Mouse (Mus musculus): ENCODE data around the gene Fbxw27. TPM values are rescaled to one million over a fixed set of nuclear protein-coding genes. Genes with fewer than 3 reads are reported as not detected.
"Not testable (repeated sequence)": the region's sequence is repeated elsewhere in the genome, so short reads cannot be mapped to it uniquely, and the experiment has no call there.

Fbxw27 gene
- not detected in 2 replicates for polyA plus RNA-seq (2014; fragmentation: Nextera tagmentation; extraction: Ambion mirVana)

DNA sequence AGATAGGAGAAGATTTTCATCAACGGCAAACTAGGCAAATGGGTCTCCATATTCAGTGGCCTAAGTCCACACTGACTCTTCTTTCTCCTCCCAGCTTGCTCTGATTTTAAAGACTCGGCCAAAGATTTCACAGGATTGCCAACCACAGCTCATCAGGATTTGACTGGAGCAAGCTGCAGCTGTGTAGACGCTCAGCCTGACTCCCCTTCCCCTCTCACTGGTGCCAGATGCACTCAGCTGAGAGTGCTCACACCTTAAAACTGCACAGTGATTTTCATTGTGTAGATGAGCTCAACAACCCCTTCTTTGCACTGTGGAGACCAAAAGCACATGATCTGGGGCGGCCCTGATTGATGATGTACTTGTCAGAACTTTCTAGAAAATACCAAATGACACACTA lies at the start of gene Fbxw27:
Gene Fbxw27 (minus strand): TSS at position 101 of the 400 bp plus-strand sequence.
- not testable (repeated sequence) for ATAC-seq (ENCODE audit: insufficient number of reproducible peaks, insufficient read depth, low FRiP score, low read depth); H3K27ac ChIP-seq (ENCODE audit: low read length); H3K36me3 ChIP-seq (ENCODE audit: control insufficient read depth, insufficient read depth, low read length); H3K27me3 ChIP-seq (ENCODE audit: control insufficient read depth, insufficient read depth, low read length); H3K9ac ChIP-seq (replicated peaks; ENCODE audit: low read depth, low read length); H3K9me3 ChIP-seq (ENCODE audit: control insufficient read depth, low read depth, low read length); H3K4me2 ChIP-seq (replicated peaks; ENCODE audit: low read depth, low read length); H3K4me1 ChIP-seq (ENCODE audit: control insufficient read depth, insufficient read depth, low read length); H3K4me3 ChIP-seq (ENCODE audit: low read depth, low read length)
- 80% methylated on average over 4 of the region's 4 CpGs for WGBS

DNA sequence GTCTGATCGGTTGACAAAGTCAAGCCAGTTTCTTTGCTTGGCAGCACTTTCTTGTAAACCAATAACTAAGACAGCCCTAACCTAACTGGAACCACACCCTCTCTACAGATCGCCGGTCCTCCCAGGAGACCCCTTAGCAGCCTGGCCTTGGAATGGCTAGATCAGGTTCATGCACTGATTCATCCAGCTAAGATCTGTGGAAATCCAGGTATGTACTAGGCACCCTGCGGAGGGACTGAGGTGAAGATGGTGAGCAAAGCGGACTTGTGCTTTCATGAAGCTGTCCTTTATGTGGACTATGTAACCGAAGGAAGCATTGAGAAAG lies 42.6 kb upstream of the Fbxw27 start:
- WGBS, result 9% methylated on average over 6 of the region's 6 CpGs
- H3K27me3 ChIP-seq (ENCODE audit: control insufficient read depth, insufficient read depth, low read length), result no peaks in the 10 kb centered on the region
- ATAC-seq (ENCODE audit: insufficient number of reproducible peaks, insufficient read depth, low FRiP score, low read depth), result peak; percentile 56; the same call in 1 of the 2 replicates
- H3K9ac ChIP-seq (replicated peaks; ENCODE audit: low read depth, low read length), result peak overlapping the region; percentile 47; the same call in 1 of the 2 replicates
- H3K27ac ChIP-seq (ENCODE audit: low read length), result no peak overlapping the region
- peak overlapping the region; percentile 34 for H3K4me3 ChIP-seq (ENCODE audit: low read depth, low read length)
- peaks cover 7% of the 10 kb centered on the region; the same call in 1 of the 2 replicates for H3K4me1 ChIP-seq (ENCODE audit: control insufficient read depth, insufficient read depth, low read length)
- peak overlapping the region; percentile 82 for H3K4me2 ChIP-seq (replicated peaks; ENCODE audit: low read depth, low read length)
- no peaks in the 10 kb centered on the region for H3K9me3 ChIP-seq (ENCODE audit: control insufficient read depth, low read depth, low read length)
- no peaks in the 10 kb centered on the region; the same call in 1 of the 2 replicates for H3K36me3 ChIP-seq (ENCODE audit: control insufficient read depth, insufficient read depth, low read length)

DNA sequence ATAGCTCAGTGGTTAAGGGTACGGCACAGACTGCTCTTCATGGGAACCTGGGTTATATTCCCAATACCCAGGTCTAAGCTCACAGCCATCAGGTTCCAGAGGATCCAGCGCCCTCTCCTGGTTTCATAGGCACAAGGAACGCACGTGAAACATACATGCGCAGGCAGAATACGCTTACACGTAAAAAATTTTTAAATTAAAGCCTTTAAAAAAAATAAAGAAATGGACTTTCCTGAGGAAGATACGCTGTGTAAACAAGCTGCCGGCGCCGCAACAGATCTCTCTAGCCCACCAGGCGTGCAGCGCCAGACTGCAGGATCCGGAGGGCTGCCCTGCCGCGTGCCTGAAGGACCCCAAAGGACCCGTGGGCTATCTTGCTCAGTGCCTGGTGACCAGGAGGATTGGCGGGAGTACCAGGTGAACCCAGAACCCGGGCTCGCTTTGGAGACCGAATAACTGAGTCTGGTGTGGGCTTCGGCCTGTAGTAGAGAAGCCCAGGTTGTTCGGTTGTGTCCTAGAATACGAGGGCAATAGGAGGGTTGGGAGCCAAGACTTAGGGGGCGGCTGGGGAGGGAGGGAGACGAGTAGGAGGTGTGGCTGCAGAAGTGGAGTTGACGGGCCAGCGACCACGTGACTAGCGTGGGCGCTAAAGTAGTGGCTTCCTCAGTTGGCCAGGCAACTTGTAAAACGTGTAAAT lies 42.1 kb upstream of the Fbxw27 start, which contains the start of gene Nme6:
Gene Nme6 (plus strand): TSS at position 359 of the 697 bp plus-strand sequence.
- Histone ChIP-seq H3K4me3 (ENCODE audit: low read depth, low read length) (peak within 1 kb of the TSS; percentile 34), H3K4me1 (ENCODE audit: control insufficient read depth, insufficient read depth, low read length) (peaks cover 7% of the 10 kb centered on the region; the same call in 1 of the 2 replicates), H3K27ac (ENCODE audit: low read length) (no peak within 1 kb of the TSS; the same call in 1 of the 2 replicates), H3K9me3 (ENCODE audit: control insufficient read depth, low read depth, low read length) (no peaks in the 10 kb centered on the region), H3K4me2 (replicated peaks; ENCODE audit: low read depth, low read length) (peak within 1 kb of the TSS; percentile 82), H3K9ac (replicated peaks; ENCODE audit: low read depth, low read length) (peak within 1 kb of the TSS; percentile 47), H3K27me3 (ENCODE audit: control insufficient read depth, insufficient read depth, low read length) (no peaks in the 10 kb centered on the region), H3K36me3 (ENCODE audit: control insufficient read depth, insufficient read depth, low read length) (no peaks in the 10 kb centered on the region; the same call in 1 of the 2 replicates)
- under 1% methylated on average over 32 of the region's 32 CpGs for WGBS
- peak; percentile 96 for ATAC-seq (ENCODE audit: insufficient number of reproducible peaks, insufficient read depth, low FRiP score, low read depth)

- no peaks in the 10 kb centered on the region for H3K4me1 ChIP-seq (ENCODE audit: control insufficient read depth, insufficient read depth, low read length)
- WGBS, result 72% methylated on average over 5 of the region's 5 CpGs
- no peaks in the 10 kb centered on the region for H3K36me3 ChIP-seq (ENCODE audit: control insufficient read depth, insufficient read depth, low read length)
- H3K4me2 ChIP-seq (replicated peaks; ENCODE audit: low read depth, low read length), result no peak overlapping the region
- H3K4me3 ChIP-seq (ENCODE audit: low read depth, low read length), result no peak overlapping the region
- no peak for ATAC-seq (ENCODE audit: insufficient number of reproducible peaks, insufficient read depth, low FRiP score, low read depth)
- no peak overlapping the region for H3K27ac ChIP-seq (ENCODE audit: low read length)
- no peaks in the 10 kb centered on the region for H3K27me3 ChIP-seq (ENCODE audit: control insufficient read depth, insufficient read depth, low read length)
- H3K9ac ChIP-seq (replicated peaks; ENCODE audit: low read depth, low read length), result no peak overlapping the region
- no peaks in the 10 kb centered on the region for H3K9me3 ChIP-seq (ENCODE audit: control insufficient read depth, low read depth, low read length)
Measured at GRCm38 (mm10) chr9:109826181-109826580, 35.7 kb upstream of the Fbxw27 start.

DNA sequence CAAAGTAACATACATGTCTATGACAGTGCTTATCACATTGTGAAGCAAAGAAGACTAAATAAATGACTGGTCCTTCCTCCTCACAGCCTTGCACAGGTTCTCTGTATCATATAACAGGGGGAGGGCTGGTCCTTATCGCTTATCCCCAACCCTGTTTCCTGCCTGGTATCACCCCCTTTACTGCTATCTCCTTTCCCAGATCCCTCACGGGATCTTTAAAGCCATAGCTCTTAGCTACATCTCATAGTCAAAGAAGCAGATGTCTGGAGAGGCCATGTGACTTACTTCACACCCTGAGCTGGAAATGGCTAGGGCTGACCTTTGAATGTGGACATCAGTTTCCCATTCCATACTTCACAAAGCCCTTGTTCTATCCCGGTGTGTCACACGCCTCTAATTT lies 35.3 kb upstream of the Fbxw27 start:
- H3K4me1 ChIP-seq (ENCODE audit: control insufficient read depth, insufficient read depth, low read length), result no peaks in the 10 kb centered on the region
- no peaks in the 10 kb centered on the region for H3K27me3 ChIP-seq (ENCODE audit: control insufficient read depth, insufficient read depth, low read length)
- H3K9ac ChIP-seq (replicated peaks; ENCODE audit: low read depth, low read length), result no peak overlapping the region
- no peak overlapping the region for H3K4me3 ChIP-seq (ENCODE audit: low read depth, low read length)
- ATAC-seq (ENCODE audit: insufficient number of reproducible peaks, insufficient read depth, low FRiP score, low read depth), result no peak
- WGBS, result 64% methylated on average over 4 of the region's 4 CpGs
- H3K27ac ChIP-seq (ENCODE audit: low read length), result no peak overlapping the region
- H3K36me3 ChIP-seq (ENCODE audit: control insufficient read depth, insufficient read depth, low read length), result no peaks in the 10 kb centered on the region
- H3K4me2 ChIP-seq (replicated peaks; ENCODE audit: low read depth, low read length), result no peak overlapping the region
- H3K9me3 ChIP-seq (ENCODE audit: control insufficient read depth, low read depth, low read length), result no peaks in the 10 kb centered on the region

- no peak for ATAC-seq (ENCODE audit: insufficient number of reproducible peaks, insufficient read depth, low FRiP score, low read depth)
- WGBS, result 40% methylated on average over 6 of the region's 6 CpGs
- Histone ChIP-seq H3K9ac (replicated peaks; ENCODE audit: low read depth, low read length) (no peak overlapping the region), H3K27ac (ENCODE audit: low read length) (no peak overlapping the region), H3K9me3 (ENCODE audit: control insufficient read depth, low read depth, low read length) (no peaks in the 10 kb centered on the region), H3K4me2 (replicated peaks; ENCODE audit: low read depth, low read length) (no peak overlapping the region), H3K27me3 (ENCODE audit: control insufficient read depth, insufficient read depth, low read length) (no peaks in the 10 kb centered on the region), H3K36me3 (ENCODE audit: control insufficient read depth, insufficient read depth, low read length) (no peaks in the 10 kb centered on the region), H3K4me1 (ENCODE audit: control insufficient read depth, insufficient read depth, low read length) (no peaks in the 10 kb centered on the region), H3K4me3 (ENCODE audit: low read depth, low read length) (no peak overlapping the region)
Measured at GRCm38 (mm10) chr9:109816341-109816740, 25.9 kb upstream of the Fbxw27 start.

- no peak for ATAC-seq (ENCODE audit: insufficient number of reproducible peaks, insufficient read depth, low FRiP score, low read depth)
- WGBS, result 50% methylated on average over 7 of the region's 7 CpGs
Measured at GRCm38 (mm10) chr9:109813424-109813823, 23.0 kb upstream of the Fbxw27 start.

GRCm38 (mm10) chr9:109811980-109812379 lies 21.5 kb upstream of the Fbxw27 start, which contains the start of gene Spink8:
Gene Spink8, plus strand, starts transcription at chr9:109812280.
- Histone ChIP-seq H3K27ac (ENCODE audit: low read length) (no peak within 1 kb of the TSS), H3K4me3 (ENCODE audit: low read depth, low read length) (no peak within 1 kb of the TSS), H3K4me1 (ENCODE audit: control insufficient read depth, insufficient read depth, low read length) (no peaks in the 10 kb centered on the region), H3K9me3 (ENCODE audit: control insufficient read depth, low read depth, low read length) (no peaks in the 10 kb centered on the region), H3K36me3 (ENCODE audit: control insufficient read depth, insufficient read depth, low read length) (no peaks in the 10 kb centered on the region), H3K4me2 (replicated peaks; ENCODE audit: low read depth, low read length) (no peak within 1 kb of the TSS), H3K27me3 (ENCODE audit: control insufficient read depth, insufficient read depth, low read length) (no peaks in the 10 kb centered on the region), H3K9ac (replicated peaks; ENCODE audit: low read depth, low read length) (no peak within 1 kb of the TSS)
- 68% methylated on average over 1 of the region's 1 CpGs for WGBS
- ATAC-seq (ENCODE audit: insufficient number of reproducible peaks, insufficient read depth, low FRiP score, low read depth), result no peak

More at GRCm38 (mm10) chr9:109813424-109813823, 23.0 kb upstream of the Fbxw27 start:
- Histone ChIP-seq H3K36me3 (ENCODE audit: control insufficient read depth, insufficient read depth, low read length) (no peaks in the 10 kb centered on the region), H3K9ac (replicated peaks; ENCODE audit: low read depth, low read length) (no peak overlapping the region), H3K4me2 (replicated peaks; ENCODE audit: low read depth, low read length) (no peak overlapping the region), H3K27me3 (ENCODE audit: control insufficient read depth, insufficient read depth, low read length) (no peaks in the 10 kb centered on the region), H3K9me3 (ENCODE audit: control insufficient read depth, low read depth, low read length) (no peaks in the 10 kb centered on the region), H3K4me1 (ENCODE audit: control insufficient read depth, insufficient read depth, low read length) (no peaks in the 10 kb centered on the region), H3K4me3 (ENCODE audit: low read depth, low read length) (no peak overlapping the region), H3K27ac (ENCODE audit: low read length) (no peak overlapping the region)
